Mouse (Mus musculus): Measurements from ENCODE around the gene Fstl4.

DNA sequence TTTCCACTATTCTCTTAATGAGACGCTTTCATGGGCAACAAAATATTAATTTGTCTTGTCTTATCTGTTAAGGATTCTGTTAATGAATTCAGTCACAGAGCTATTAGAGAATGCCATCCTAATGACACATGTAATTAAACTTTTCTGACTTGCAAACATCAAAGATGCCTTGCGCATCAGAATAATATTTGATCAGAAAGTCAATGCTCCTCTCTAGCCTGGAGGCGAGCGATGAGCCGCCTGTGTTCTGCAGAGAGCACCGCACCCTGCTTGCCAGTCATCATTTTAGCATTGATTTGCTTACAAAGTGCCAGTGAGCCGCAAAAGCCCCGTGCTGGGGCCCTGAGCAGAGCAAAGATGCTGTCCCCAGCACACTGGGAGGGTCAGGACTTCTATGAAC, 372.9 kb downstream of the Fstl4 start:
- TF ChIP-seq CTCF (IDR thresholded peaks at IDR 0.05; ENCODE audit: low read depth), result no peak
- no peak for TF ChIP-seq EP300 (IDR thresholded peaks at IDR 0.05; ENCODE audit: low read depth)

Measured in liver, embryonic 14.5 days (tissue).